Mouse (Mus musculus) embryonic facial prominence, embryonic 13.5 days (tissue): Measurements from ENCODE around the gene Spata3. TPM values are rescaled to one million over a fixed set of nuclear protein-coding genes. Genes with fewer than 3 reads are reported as not detected.
A peak's percentile ranks its signal among the peaks of the same experiment; 100 is the strongest.
"Not testable (repeated sequence)": the region's sequence is repeated elsewhere in the genome, so short reads cannot be mapped to it uniquely, and the experiment has no call there.

Source experiments
- ATAC-seq: fragments of 200-750 bp; cut with Nextera tagmentation; 2 replicates; pipeline ENCODE4 v1.8.0; 2017; ENCODE audit warnings: low read depth; ENCODE audit not compliant: insufficient number of reproducible peaks, insufficient read depth, low FRiP score, low TSS enrichment
- H3K27ac ChIP-seq: fragments of 300-500 bp; sonication (generic); 2 replicates; pipeline ENCODE4 v1.5.1; 2015; ENCODE audit warnings: moderate library complexity, mild to moderate bottlenecking, inconsistent platforms
- H3K27me3 ChIP-seq: fragments of 300-500 bp; sonication (generic); 2 replicates; pipeline ENCODE4 v1.6.1; 2015; ENCODE audit warnings: mild to moderate bottlenecking, inconsistent platforms
- H3K36me3 ChIP-seq: fragments of 300-500 bp; sonication (generic); 2 replicates; pipeline ENCODE4 v1.6.1; 2015; ENCODE audit warnings: mild to moderate bottlenecking, inconsistent platforms
- H3K4me1 ChIP-seq: fragments of 300-500 bp; sonication (generic); 2 replicates; pipeline ENCODE4 v1.6.1; 2015; ENCODE audit warnings: inconsistent platforms
- H3K4me2 ChIP-seq: fragments of 300-500 bp; sonication (generic); 2 replicates; pipeline ENCODE4 v1.6.1; 2015; ENCODE audit warnings: moderate library complexity, mild to moderate bottlenecking, inconsistent platforms
- H3K4me3 ChIP-seq: fragments of 300-500 bp; sonication (generic); 2 replicates; pipeline ENCODE4 v1.5.1; 2015; ENCODE audit warnings: mild to moderate bottlenecking, inconsistent platforms
- H3K9ac ChIP-seq: fragments of 300-500 bp; sonication (generic); 2 replicates; pipeline ENCODE4 v1.6.1; 2015; ENCODE audit warnings: mild to moderate bottlenecking, inconsistent platforms
- H3K9me3 ChIP-seq: fragments of 300-500 bp; sonication (generic); 2 replicates; pipeline ENCODE4 v1.6.1; 2016; ENCODE audit warnings: inconsistent platforms
- WGBS: fragments of 180-500 bp; shearing (Covaris S2); methylation state at CpG from one replicate; pipeline ENCODE4 v1.1.7; 2015; ENCODE audit warnings: mixed read lengths; 5-methylcytosine and 5-hydroxymethylcytosine counted together
- polyA plus RNA-seq: library from polyadenylated mRNA; unstranded; fragments of >200 nt; fragmentation: Nextera tagmentation; extraction: Ambion mirVana; gene quantifications from 2 replicates; pipeline ENCODE4 v1.2.1, GENCODE M21; 2015

Gene Spata3
- not detected in 2 replicates for polyA plus RNA-seq

GRCm38 (mm10) chr1:86016516-86016915 is at the start of gene Spata3:
Gene Spata3, plus strand, starts transcription at chr1:86016816.
- H3K9me3 ChIP-seq: no peaks in the 10 kb centered on the region
- 90% methylated on average over 8 of the region's 8 CpGs for WGBS
- H3K36me3 ChIP-seq: no peaks in the 10 kb centered on the region
- no peak for ATAC-seq
- peaks cover 10% of the 10 kb centered on the region for H3K4me1 ChIP-seq
- no peak within 1 kb of the TSS for H3K27ac ChIP-seq
- no peak within 1 kb of the TSS for H3K4me2 ChIP-seq
- no peak within 1 kb of the TSS for H3K9ac ChIP-seq
- H3K4me3 ChIP-seq: no peak within 1 kb of the TSS
- H3K27me3 ChIP-seq: peaks cover 48% of the 10 kb centered on the region

- Histone ChIP-seq H3K9ac (no peak overlapping the region), H3K27me3 (no peaks in the 10 kb centered on the region), H3K27ac (peak overlapping the region; percentile 69), H3K4me2 (no peak overlapping the region), H3K9me3 (no peaks in the 10 kb centered on the region), H3K36me3 (no peaks in the 10 kb centered on the region), H3K4me1 (peaks cover 6% of the 10 kb centered on the region), H3K4me3 (no peak overlapping the region)
- WGBS: 71% methylated on average over 1 of the region's 1 CpGs
- no peak for ATAC-seq
These were observed 47.5 kb upstream of the Spata3 start for GRCm38 (mm10) chr1:85969081-85969480.

- Histone ChIP-seq H3K4me3 (no peak overlapping the region), H3K4me1 (peaks cover 6% of the 10 kb centered on the region), H3K36me3 (no peaks in the 10 kb centered on the region), H3K9me3 (no peaks in the 10 kb centered on the region), H3K4me2 (no peak overlapping the region), H3K27me3 (no peaks in the 10 kb centered on the region), H3K9ac (no peak overlapping the region), H3K27ac (peak overlapping the region; percentile 69; the same call in 1 of the 2 replicates)
- WGBS: 50% methylated on average over 1 of the region's 1 CpGs
- peak; percentile 63; the same call in 1 of the 2 replicates for ATAC-seq
These were observed 47.1 kb upstream of the Spata3 start for GRCm38 (mm10) chr1:85969519-85969918.

- WGBS: 89% methylated on average over 3 of the region's 3 CpGs
These were observed 45.5 kb upstream of the Spata3 start for GRCm38 (mm10) chr1:85971070-85971469.

GRCm38 (mm10) chr1:85972341-85972740 is 44.3 kb upstream of the Spata3 start:
- no peaks in the 10 kb centered on the region for H3K36me3 ChIP-seq

More at GRCm38 (mm10) chr1:85971070-85971469, 45.5 kb upstream of the Spata3 start:
- Histone ChIP-seq H3K4me1 (peaks cover 6% of the 10 kb centered on the region), H3K27ac (no peak overlapping the region), H3K36me3 (no peaks in the 10 kb centered on the region), H3K9ac (no peak overlapping the region), H3K9me3 (no peaks in the 10 kb centered on the region), H3K4me3 (no peak overlapping the region), H3K4me2 (no peak overlapping the region), H3K27me3 (no peaks in the 10 kb centered on the region)
- ATAC-seq: no peak

GRCm38 (mm10) chr1:85973468-85973877 is 43.1 kb upstream of the Spata3 start:
- Histone ChIP-seq H3K4me2 (no peak overlapping the region), H3K9ac (no peak overlapping the region), H3K9me3 (no peaks in the 10 kb centered on the region), H3K36me3 (no peaks in the 10 kb centered on the region), H3K4me3 (no peak overlapping the region), H3K27ac (no peak overlapping the region), H3K4me1 (peaks cover 6% of the 10 kb centered on the region), H3K27me3 (no peaks in the 10 kb centered on the region)
- WGBS: 78% methylated on average over 2 of the region's 2 CpGs
- no peak for ATAC-seq

More at GRCm38 (mm10) chr1:85972341-85972740, 44.3 kb upstream of the Spata3 start:
- H3K4me3 ChIP-seq: no peak overlapping the region
- no peak for ATAC-seq
- WGBS: 61% methylated on average over 3 of the region's 3 CpGs
- no peak overlapping the region for H3K9ac ChIP-seq
- no peaks in the 10 kb centered on the region for H3K9me3 ChIP-seq
- no peak overlapping the region for H3K4me2 ChIP-seq
- H3K27me3 ChIP-seq: no peaks in the 10 kb centered on the region
- H3K4me1 ChIP-seq: peaks cover 6% of the 10 kb centered on the region
- no peak overlapping the region for H3K27ac ChIP-seq

- no peak overlapping the region for H3K27ac ChIP-seq
- WGBS: 74% methylated on average over 3 of the region's 3 CpGs
- ATAC-seq: no peak
These were observed 38.9 kb upstream of the Spata3 start for GRCm38 (mm10) chr1:85977709-85978108.

GRCm38 (mm10) chr1:85981738-85982357 is 34.8 kb upstream of the Spata3 start:
- Histone ChIP-seq H3K36me3 (no peaks in the 10 kb centered on the region), H3K9me3 (no peaks in the 10 kb centered on the region), H3K9ac (no peak overlapping the region), H3K4me2 (no peak overlapping the region), H3K4me3 (no peak overlapping the region), H3K27ac (no peak overlapping the region), H3K27me3 (no peaks in the 10 kb centered on the region), H3K4me1 (no peaks in the 10 kb centered on the region; the same call in none of the 2 replicates)
- 49% methylated on average over 7 of the region's 7 CpGs for WGBS
- no peak for ATAC-seq

More at GRCm38 (mm10) chr1:85977709-85978108, 38.9 kb upstream of the Spata3 start:
- H3K9ac ChIP-seq: no peak overlapping the region
- H3K4me3 ChIP-seq: no peak overlapping the region
- no peaks in the 10 kb centered on the region; the same call in none of the 2 replicates for H3K4me1 ChIP-seq
- H3K9me3 ChIP-seq: no peaks in the 10 kb centered on the region
- H3K4me2 ChIP-seq: no peak overlapping the region
- H3K36me3 ChIP-seq: no peaks in the 10 kb centered on the region
- no peaks in the 10 kb centered on the region for H3K27me3 ChIP-seq

- Histone ChIP-seq H3K4me2 (no peak overlapping the region), H3K9me3 (no peaks in the 10 kb centered on the region), H3K27me3 (no peaks in the 10 kb centered on the region), H3K36me3 (no peaks in the 10 kb centered on the region), H3K9ac (no peak overlapping the region), H3K4me3 (no peak overlapping the region), H3K4me1 (no peaks in the 10 kb centered on the region; the same call in none of the 2 replicates), H3K27ac (no peak overlapping the region)
- ATAC-seq: no peak
- WGBS: 60% methylated on average over 3 of the region's 3 CpGs
These were observed 30.8 kb upstream of the Spata3 start for GRCm38 (mm10) chr1:85985784-85986183.

- WGBS: 71% methylated on average over 4 of the region's 4 CpGs
- H3K9me3 ChIP-seq: no peaks in the 10 kb centered on the region
- H3K36me3 ChIP-seq: no peaks in the 10 kb centered on the region
- no peaks in the 10 kb centered on the region for H3K27me3 ChIP-seq
- no peak overlapping the region for H3K27ac ChIP-seq
- no peak for ATAC-seq
- H3K4me3 ChIP-seq: no peak overlapping the region
- no peak overlapping the region for H3K4me2 ChIP-seq
- no peak overlapping the region for H3K9ac ChIP-seq
- H3K4me1 ChIP-seq: no peaks in the 10 kb centered on the region
These were observed 28.3 kb upstream of the Spata3 start for GRCm38 (mm10) chr1:85988351-85988750.

- H3K27ac ChIP-seq, ATAC-seq, H3K36me3 ChIP-seq, H3K4me1 ChIP-seq, H3K27me3 ChIP-seq, H3K9me3 ChIP-seq, H3K4me3 ChIP-seq, H3K4me2 ChIP-seq, H3K9ac ChIP-seq: not testable (repeated sequence)
- WGBS: 85% methylated on average over 4 of the region's 4 CpGs
These were observed 27.7 kb upstream of the Spata3 start for GRCm38 (mm10) chr1:85988882-85989281.

GRCm38 (mm10) chr1:85992175-85992574 is 24.4 kb upstream of the Spata3 start:
- H3K4me3 ChIP-seq: no peak overlapping the region
- H3K9me3 ChIP-seq: no peaks in the 10 kb centered on the region
- ATAC-seq: no peak
- H3K4me1 ChIP-seq: no peaks in the 10 kb centered on the region
- H3K4me2 ChIP-seq: no peak overlapping the region
- H3K27ac ChIP-seq: no peak overlapping the region
- no peak overlapping the region for H3K9ac ChIP-seq
- no peaks in the 10 kb centered on the region for H3K36me3 ChIP-seq
- H3K27me3 ChIP-seq: no peaks in the 10 kb centered on the region
- 78% methylated on average over 9 of the region's 9 CpGs for WGBS
